Mouse (Mus musculus) right cerebral cortex, postnatal 10 days (tissue): ENCODE data around the gene Psmd12.
A peak's percentile ranks its signal among the peaks of the same experiment; 100 is the strongest.
"Not testable (repeated sequence)": the region's sequence is repeated elsewhere in the genome, so short reads cannot be mapped to it uniquely, and the experiment has no call there.

Experiments used
- DNase-seq, 2 experiments: peaks; one replicate each; pipeline ENCODE4 v3.0.0; 2021; ENCODE audit warnings: low spot score in 2 of 2

Psmd12 gene

GRCm38 (mm10) chr11:107462478-107462877 lies 16.8 kb upstream of the Psmd12 start:
- no peak for DNase-seq

- DNase-seq: no peak
These were observed 16.0 kb upstream of the Psmd12 start for GRCm38 (mm10) chr11:107463251-107463681.

GRCm38 (mm10) chr11:107464141-107464540 lies 15.1 kb upstream of the Psmd12 start:
- DNase-seq: no peak

- DNase-seq: no peak
These were observed 14.2 kb upstream of the Psmd12 start for GRCm38 (mm10) chr11:107465041-107465440.

- no peak for DNase-seq
These were observed 13.3 kb upstream of the Psmd12 start for GRCm38 (mm10) chr11:107465969-107466368.

- DNase-seq: no peak
These were observed 12.5 kb upstream of the Psmd12 start for GRCm38 (mm10) chr11:107466611-107467391.

GRCm38 (mm10) chr11:107468252-107469030 lies 10.8 kb upstream of the Psmd12 start:
- no peak for DNase-seq

- DNase-seq: peak; percentile 84 to 88
These were observed 10.2 kb upstream of the Psmd12 start for GRCm38 (mm10) chr11:107469031-107469522.

GRCm38 (mm10) chr11:107469523-107470371 lies 9.5 kb upstream of the Psmd12 start:
- DNase-seq: peak; percentile 73 to 75

GRCm38 (mm10) chr11:107470521-107471041 lies 8.7 kb upstream of the Psmd12 start, which contains the start of gene Pitpnc1:
TSS of gene Pitpnc1 (minus strand) at chr11:107470699.
- DNase-seq: peak; percentile 93 to 94

- DNase-seq: no peak
These were observed 8.1 kb upstream of the Psmd12 start for GRCm38 (mm10) chr11:107471071-107471720.

- DNase-seq: no peak
These were observed 7.0 kb upstream of the Psmd12 start for GRCm38 (mm10) chr11:107472304-107472703.

- DNase-seq: peak; percentile 52 to 61
These were observed 6.0 kb upstream of the Psmd12 start for GRCm38 (mm10) chr11:107473137-107473820.

- DNase-seq: no peak
These were observed 549 bp downstream of the Psmd12 start for GRCm38 (mm10) chr11:107479862-107480203.

- no peak for DNase-seq
These were observed 5.1 kb downstream of the Psmd12 start for GRCm38 (mm10) chr11:107484341-107484740.

- no peak for DNase-seq
These were observed 23.5 kb downstream of the Psmd12 start for GRCm38 (mm10) chr11:107502801-107503200.

- not testable (repeated sequence) for DNase-seq
These were observed 25.1 kb downstream of the Psmd12 start for GRCm38 (mm10) chr11:107504364-107504763.

GRCm38 (mm10) chr11:107506260-107506659 lies 27.0 kb downstream of the Psmd12 start:
- no peak for DNase-seq

GRCm38 (mm10) chr11:107509631-107510338 lies 30.5 kb downstream of the Psmd12 start:
- DNase-seq: peak in 1 of 2 experiments; percentile 27
